Mouse (Mus musculus) CH12.LX (cell line): ENCODE measurements at regions not wholly inside any gene's neighbourhood (a gene's known extent, or its start where the extent isn't known, plus 50 kb on each side); places are given as distances from the start of the nearest gene placed in this dataset.

Experiments used
- CTCF ChIP-seq, 2 experiments: IDR thresholded peaks in 1 of 2; conservative IDR thresholded peaks in 1 of 2; 2 replicates each; pipeline ENCODE4 v1.5.1; 2011 to 2012; ENCODE audit warnings: low read depth in 2 of 2, low read length in 2 of 2, improper control_type of control experiment in 1 of 2, inconsistent platforms in 1 of 2, mild to moderate bottlenecking in 1 of 2, moderate library complexity in 1 of 2
- EP300 ChIP-seq: IDR thresholded peaks from 2 replicates; pipeline ENCODE4 v1.6.1; 2011; ENCODE audit warnings: low read length, improper control_type of control experiment
- HCFC1 ChIP-seq: IDR thresholded peaks from 2 replicates; pipeline ENCODE4 v1.6.1; 2012; ENCODE audit warnings: low read depth, mild to moderate bottlenecking, inconsistent platforms, low read length, improper control_type of control experiment
- IRF4 ChIP-seq: IDR thresholded peaks from 2 replicates; pipeline ENCODE4 v1.6.1; 2014; ENCODE audit warnings: low read depth, mild to moderate bottlenecking, inconsistent platforms, low read length, improper control_type of control experiment
- JUN ChIP-seq: IDR thresholded peaks from 2 replicates; pipeline ENCODE4 v1.6.1; 2011; ENCODE audit warnings: low read depth, mild to moderate bottlenecking, low read length, improper control_type of control experiment, moderate library complexity; ENCODE audit not compliant: insufficient read depth
- MAX ChIP-seq: IDR thresholded peaks from 2 replicates; pipeline ENCODE4 v1.6.1; 2011; ENCODE audit warnings: low read length, improper control_type of control experiment
- MXI1 ChIP-seq: IDR thresholded peaks from 2 replicates; pipeline ENCODE4 v1.6.1; 2011; ENCODE audit warnings: mild to moderate bottlenecking, low read depth, low read length, improper control_type of control experiment
- POLR2A ChIP-seq: IDR thresholded peaks from 2 replicates; pipeline ENCODE4 v1.6.1; 2011; ENCODE audit warnings: low read depth, mild to moderate bottlenecking, improper control_type of control experiment, low read length
- POLR2AphosphoS2 ChIP-seq: IDR thresholded peaks from 2 replicates; pipeline ENCODE4 v1.6.1; 2011; ENCODE audit warnings: low read depth, low read length, improper control_type of control experiment
- RAD21 ChIP-seq: IDR thresholded peaks from 2 replicates; pipeline ENCODE4 v1.6.1; 2011; ENCODE audit warnings: low read depth, mild to moderate bottlenecking, low read length, improper control_type of control experiment, moderate library complexity
- TBP ChIP-seq: conservative IDR thresholded peaks from 2 replicates; pipeline ENCODE4 v1.6.1; 2011; ENCODE audit warnings: low read depth, low read length, improper control_type of control experiment
- TCF12 ChIP-seq: IDR thresholded peaks from 2 replicates; pipeline ENCODE4 v1.6.1; 2014; ENCODE audit warnings: low read depth, mild to moderate bottlenecking, inconsistent platforms, low read length, improper control_type of control experiment

GRCm38 (mm10) chr1:105148792-105149191 lies 207.7 kb downstream of the Rnf152 start:
- TF ChIP-seq TBP (no peak), POLR2A (no peak), CTCF (conservative IDR thresholded peaks at IDR 0.05 in 1 of 2, IDR thresholded peaks at IDR 0.05 in 1 of 2; ENCODE audit: low read depth in 2 of 2, low read length in 2 of 2) (no peak), MAX (no peak), EP300 (no peak), MXI1 (no peak), JUN (no peak), RAD21 (no peak), POLR2AphosphoS2 (no peak), IRF4 (no peak), HCFC1 (no peak), TCF12 (no peak)
